Mouse (Mus musculus): Measurements from ENCODE around the gene Ccdc36.
A peak's percentile ranks its signal among the peaks of the same experiment; 100 is the strongest.

The Ccdc36 gene

GRCm38 (mm10) chr9:108428384-108428783 lies at the start of gene Ccdc36:
Gene Ccdc36 (minus strand): TSS chr9:108428484.
- no peak for DNase-seq (ENCODE audit: low spot score)

GRCm38 (mm10) chr9:108474528-108474927 lies 46.2 kb upstream of the Ccdc36 start:
- no peak for DNase-seq (ENCODE audit: low spot score)

- DNase-seq (ENCODE audit: low spot score), result no peak
These were observed 41.6 kb upstream of the Ccdc36 start for GRCm38 (mm10) chr9:108469845-108470244.

GRCm38 (mm10) chr9:108469430-108469829 lies 41.1 kb upstream of the Ccdc36 start:
- DNase-seq (ENCODE audit: low spot score), result no peak

GRCm38 (mm10) chr9:108466219-108466618 lies 37.9 kb upstream of the Ccdc36 start:
- no peak for DNase-seq (ENCODE audit: low spot score)

- no peak for DNase-seq (ENCODE audit: low spot score)
These were observed 35.4 kb upstream of the Ccdc36 start for GRCm38 (mm10) chr9:108463713-108464112.

GRCm38 (mm10) chr9:108462192-108462591 lies 33.9 kb upstream of the Ccdc36 start:
- no peak for DNase-seq (ENCODE audit: low spot score)

- no peak for DNase-seq (ENCODE audit: low spot score)
These were observed 33.4 kb upstream of the Ccdc36 start for GRCm38 (mm10) chr9:108461675-108462074.

- DNase-seq (ENCODE audit: low spot score), result no peak
These were observed 32.9 kb upstream of the Ccdc36 start, which contains the start of gene Klhdc8b for GRCm38 (mm10) chr9:108461181-108461631. Gene Klhdc8b (minus strand): TSS chr9:108461581.

GRCm38 (mm10) chr9:108460319-108461178 lies 32.3 kb upstream of the Ccdc36 start, which contains the start of gene Ccdc71:
Gene Ccdc71 (plus strand): TSS chr9:108460527.
- DNase-seq (ENCODE audit: low spot score), result peak; percentile 71

- DNase-seq (ENCODE audit: low spot score), result no peak
These were observed 31.6 kb upstream of the Ccdc36 start for GRCm38 (mm10) chr9:108459939-108460318.

GRCm38 (mm10) chr9:108456953-108457352 lies 28.7 kb upstream of the Ccdc36 start:
- DNase-seq (ENCODE audit: low spot score), result no peak

GRCm38 (mm10) chr9:108455747-108456571 lies 27.7 kb upstream of the Ccdc36 start:
- no peak for DNase-seq (ENCODE audit: low spot score)

GRCm38 (mm10) chr9:108454429-108454828 lies 26.1 kb upstream of the Ccdc36 start:
- DNase-seq (ENCODE audit: low spot score), result no peak

- no peak for DNase-seq (ENCODE audit: low spot score)
These were observed 25.2 kb upstream of the Ccdc36 start for GRCm38 (mm10) chr9:108453458-108453857.

GRCm38 (mm10) chr9:108452911-108453310 lies 24.6 kb upstream of the Ccdc36 start:
- no peak for DNase-seq (ENCODE audit: low spot score)

- peak; percentile 76 for DNase-seq (ENCODE audit: low spot score)
These were observed 24.1 kb upstream of the Ccdc36 start for GRCm38 (mm10) chr9:108452291-108452906.

GRCm38 (mm10) chr9:108451519-108452160 lies 23.4 kb upstream of the Ccdc36 start:
- DNase-seq (ENCODE audit: low spot score), result no peak

GRCm38 (mm10) chr9:108451170-108451493 lies 22.8 kb upstream of the Ccdc36 start:
- no peak for DNase-seq (ENCODE audit: low spot score)

GRCm38 (mm10) chr9:108450292-108451169 lies 22.2 kb upstream of the Ccdc36 start:
- no peak for DNase-seq (ENCODE audit: low spot score)

GRCm38 (mm10) chr9:108449860-108450259 lies 21.6 kb upstream of the Ccdc36 start:
- no peak for DNase-seq (ENCODE audit: low spot score)

All from ovary, postnatal 10 days (tissue).